Mouse (Mus musculus) heart, adult 11 months (tissue): Measurements from ENCODE around the gene Rbm17.

ENCODE experiments used
- DNase-seq: peaks from one replicate; pipeline ENCODE4 v3.0.0; 2022

Rbm17 gene

DNA sequence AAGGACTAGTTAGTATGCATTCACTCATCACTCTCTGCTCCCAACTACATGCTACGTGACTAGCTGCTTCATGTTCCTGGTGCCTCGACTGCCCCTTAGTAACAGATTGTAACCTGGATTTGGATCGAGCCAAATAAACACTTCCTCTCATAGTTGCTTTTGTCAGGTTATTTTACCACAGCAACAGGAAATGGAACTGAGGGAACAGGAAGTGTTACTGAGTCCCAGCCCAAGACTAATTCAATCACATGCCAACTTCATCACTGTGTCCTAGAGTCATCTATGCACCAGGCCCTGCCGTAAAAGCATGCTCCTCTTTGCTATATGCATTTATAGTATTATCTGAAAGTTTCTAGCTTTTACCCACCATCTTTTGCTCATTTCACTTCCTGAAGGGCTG is 16.0 kb downstream of the Rbm17 start:
- DNase-seq: peak; percentile 85

DNA sequence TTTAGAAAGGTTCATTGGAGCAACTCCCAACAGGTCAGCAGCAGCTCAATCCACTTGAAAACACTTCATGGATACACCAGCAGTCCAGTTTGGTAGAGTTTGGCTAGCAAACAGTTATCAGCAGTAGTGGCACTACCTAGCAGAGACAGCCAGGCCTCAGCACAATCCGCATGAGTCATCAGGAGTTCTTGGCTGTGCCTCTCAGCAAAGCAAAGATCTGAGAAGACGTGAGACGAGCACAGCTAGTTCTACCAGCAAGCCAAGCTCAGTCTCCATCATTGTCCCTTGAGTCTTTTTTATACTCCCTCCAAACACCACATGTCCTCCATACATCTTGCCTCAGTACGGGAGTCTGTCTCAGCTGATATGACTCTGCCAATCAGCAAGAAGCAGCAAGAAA is 24.6 kb downstream of the Rbm17 start:
- DNase-seq: no peak

- DNase-seq: peak; percentile 29
Observed at GRCm38 (mm10) chr2:11578187-11578586, 25.8 kb downstream of the Rbm17 start.

DNA sequence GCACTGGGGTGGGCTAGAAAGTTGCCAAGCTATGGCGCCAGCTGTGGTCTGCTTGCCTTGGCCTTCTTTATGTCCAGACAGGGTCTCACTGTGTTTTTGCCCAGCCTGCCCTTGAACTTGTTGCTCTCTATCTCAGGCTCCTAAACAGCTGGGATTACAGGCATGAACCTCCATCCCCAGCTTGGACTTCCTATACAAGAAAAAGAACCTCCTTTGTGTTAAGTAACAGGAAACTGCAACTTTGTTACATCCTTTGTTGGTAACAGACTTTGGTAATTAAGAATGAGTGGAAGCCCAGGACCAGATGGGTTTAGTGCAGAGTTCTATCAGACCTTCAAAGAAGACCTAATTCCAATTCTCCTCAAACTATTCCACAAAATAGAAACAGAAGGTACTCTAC is 30.3 kb downstream of the Rbm17 start:
- DNase-seq: no peak

DNA sequence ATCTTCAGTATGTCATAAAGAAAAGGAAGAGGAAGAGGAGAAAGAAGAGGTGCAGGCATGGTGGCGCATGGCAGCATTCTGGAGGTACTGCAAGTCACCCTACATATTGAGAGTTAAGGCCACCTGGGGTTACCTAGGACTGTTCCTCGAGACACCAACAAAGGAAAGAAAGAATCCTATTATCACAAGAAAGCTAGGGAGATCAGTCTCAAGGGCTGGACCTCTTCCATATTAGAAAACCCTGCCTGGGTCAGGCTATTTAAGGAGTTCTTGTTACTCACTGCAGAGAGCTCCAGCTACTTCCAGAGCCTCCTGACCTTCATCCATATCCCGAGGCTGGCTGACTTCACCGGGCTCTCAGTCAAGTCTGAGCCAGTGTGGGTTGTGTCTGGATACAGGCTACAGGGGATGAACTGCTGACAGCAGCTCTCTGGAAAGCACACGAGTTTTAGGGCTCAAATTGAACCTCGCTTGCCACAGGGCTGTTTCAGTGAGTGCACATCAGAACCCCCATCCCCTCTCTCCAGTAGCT is 32.9 kb downstream of the Rbm17 start:
- DNase-seq: peak; percentile 89

GRCm38 (mm10) chr2:11568471-11568870 is 35.5 kb downstream of the Rbm17 start:
- peak; percentile 72 for DNase-seq

DNA sequence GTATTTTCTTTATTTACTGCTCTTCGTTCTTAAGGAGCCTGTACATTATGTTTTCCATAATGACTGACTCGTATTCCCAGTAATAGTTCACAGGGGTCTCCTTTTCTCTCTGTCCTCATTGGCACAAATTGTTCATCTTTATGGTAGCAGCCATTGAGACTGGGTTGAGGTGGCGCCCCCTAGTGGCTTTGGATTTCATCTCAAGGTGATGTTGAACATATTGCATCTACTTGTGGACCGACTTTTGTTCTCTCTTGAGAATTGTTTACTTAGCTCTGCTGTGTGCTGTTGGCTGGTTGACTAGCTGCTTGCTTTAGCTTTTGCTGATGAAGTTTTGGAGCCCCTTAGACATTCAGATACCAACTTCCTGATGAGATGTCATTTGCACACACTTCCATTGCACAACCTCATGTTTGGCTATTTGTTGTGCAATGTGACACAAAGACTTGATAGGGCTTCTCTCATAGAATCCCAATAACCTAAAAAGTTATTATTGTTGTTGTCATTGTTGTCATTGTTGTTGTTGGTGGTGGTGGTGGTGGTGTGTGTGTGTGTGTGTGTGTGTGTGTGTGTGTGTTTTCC is 36.1 kb downstream of the Rbm17 start:
- peak; percentile 84 for DNase-seq

- DNase-seq: peak; percentile 2
Observed at GRCm38 (mm10) chr2:11566898-11567297, 37.1 kb downstream of the Rbm17 start.

GRCm38 (mm10) chr2:11566241-11566640 is 37.7 kb downstream of the Rbm17 start:
- peak; percentile 59 for DNase-seq

- peak; percentile 74 for DNase-seq
Observed at GRCm38 (mm10) chr2:11564768-11565167, 39.2 kb downstream of the Rbm17 start.

DNA sequence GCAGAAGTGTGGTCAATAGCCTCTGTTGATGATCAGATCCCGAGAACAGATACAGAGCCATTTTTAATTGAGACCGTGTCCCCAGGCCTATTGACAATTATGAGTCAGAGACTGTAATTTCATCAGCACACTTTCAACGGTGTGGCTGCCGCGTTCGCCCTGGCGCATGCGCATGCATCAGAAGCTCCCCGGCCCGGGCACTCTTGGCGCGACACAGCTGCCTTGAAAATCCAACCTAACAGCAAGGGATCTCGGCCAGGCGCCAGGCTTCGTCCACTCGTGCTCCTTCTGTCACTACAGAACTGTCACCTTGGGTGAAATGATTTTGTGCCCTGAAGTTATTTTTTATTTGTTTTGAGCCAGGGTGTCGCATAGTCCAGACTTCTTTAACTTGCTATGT is 40.7 kb downstream of the Rbm17 start:
- DNase-seq: peak; percentile 82

- DNase-seq: peak; percentile 50
Observed at GRCm38 (mm10) chr2:11558654-11559053, 45.3 kb downstream of the Rbm17 start.

- peak; percentile 43 for DNase-seq
Observed at GRCm38 (mm10) chr2:11557244-11557643, 46.7 kb downstream of the Rbm17 start.

DNA sequence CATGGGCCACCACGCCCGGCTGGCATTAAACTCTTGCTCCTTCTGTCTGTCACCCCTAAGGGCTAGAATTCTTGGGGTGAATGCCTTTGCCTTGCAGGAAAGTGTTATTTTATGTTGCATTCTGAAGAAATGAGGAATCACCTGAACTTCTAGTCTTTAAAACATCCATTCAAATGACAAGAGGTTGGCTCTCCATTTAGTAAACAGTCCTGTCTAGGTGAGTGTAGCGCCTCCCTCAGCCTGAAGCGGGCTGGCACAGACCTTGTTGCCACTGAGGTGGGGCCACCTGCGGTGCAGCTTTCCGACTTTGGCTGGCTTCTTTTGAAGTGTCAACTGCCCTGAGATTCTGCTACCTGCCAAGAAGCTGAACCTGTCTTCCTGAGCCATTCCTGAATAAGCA is 48.6 kb downstream of the Rbm17 start:
- peak; percentile 63 for DNase-seq

DNA sequence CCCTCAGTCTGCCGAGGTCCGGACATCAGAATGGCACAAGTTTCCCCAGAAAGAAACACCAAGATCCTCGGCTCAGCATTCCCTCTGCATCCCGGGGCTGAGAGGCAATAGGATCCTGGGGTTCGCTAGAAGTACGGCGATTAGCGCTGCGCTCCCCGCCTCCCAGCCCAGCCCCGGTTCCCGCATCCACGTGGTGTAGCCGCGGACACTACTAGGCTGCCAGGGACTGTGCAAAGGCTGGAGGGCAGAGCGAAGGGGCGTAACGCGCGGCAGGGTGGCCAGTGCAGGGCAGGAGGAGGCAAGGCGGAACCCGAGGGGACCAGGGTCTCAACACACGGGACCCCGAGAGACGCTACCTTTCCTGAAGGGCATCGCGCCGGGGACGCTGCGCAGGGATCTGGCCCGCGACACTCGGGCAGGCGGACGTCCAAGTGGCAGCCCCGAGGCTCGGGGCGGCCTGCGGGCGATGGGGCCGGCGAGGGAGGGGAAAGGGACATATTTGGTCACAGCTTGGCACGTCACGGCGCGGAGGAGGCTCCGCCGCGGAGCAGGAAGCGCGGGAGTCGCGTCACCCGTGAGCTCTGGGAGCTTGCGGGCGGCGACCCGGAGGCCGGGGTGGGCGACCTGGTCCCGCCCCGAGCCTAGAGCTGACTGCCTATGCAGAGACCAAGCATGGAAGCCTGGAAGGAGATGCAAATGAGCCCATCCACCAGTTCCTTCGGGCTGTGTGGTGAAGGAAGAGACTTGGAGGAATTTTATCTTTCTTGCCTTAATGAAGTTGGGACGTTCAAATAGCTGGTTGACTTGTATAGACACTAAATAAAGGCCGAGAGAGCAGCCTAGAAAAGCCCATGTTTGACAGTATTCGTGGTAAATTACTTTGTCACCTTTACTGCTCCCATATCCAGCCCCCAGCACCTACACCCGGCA is 50.2 kb downstream of the Rbm17 start, which contains the start of gene Pfkfb3:
Gene Pfkfb3 (minus strand): TSS at position 607 of the 930 bp plus-strand sequence.
- DNase-seq: peak; percentile 99

GRCm38 (mm10) chr2:11552966-11553451 is 50.9 kb downstream of the Rbm17 start:
- no peak for DNase-seq

GRCm38 (mm10) chr2:11552297-11552821 is 51.6 kb downstream of the Rbm17 start:
- peak; percentile 86 for DNase-seq

DNA sequence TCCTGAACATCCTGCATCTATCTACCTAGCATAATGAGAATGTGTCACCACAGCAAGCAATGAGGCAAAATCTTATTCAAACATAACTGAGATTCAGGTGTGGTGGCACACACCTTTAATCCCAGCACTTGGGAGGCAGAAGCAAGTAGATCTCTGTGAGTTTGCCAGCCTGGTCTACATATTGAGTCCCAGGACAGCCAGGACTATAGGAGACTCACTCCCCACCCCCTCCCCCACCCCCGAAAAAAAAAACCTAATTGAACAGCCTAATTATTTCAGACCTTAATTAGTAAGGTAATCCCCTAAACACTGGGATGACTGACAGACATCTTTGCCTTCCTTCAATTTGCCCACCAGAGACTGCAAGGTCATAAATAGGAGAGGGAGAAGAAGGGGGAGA is 52.2 kb downstream of the Rbm17 start:
- DNase-seq: peak; percentile 67

- DNase-seq: no peak
Observed at GRCm38 (mm10) chr2:11548508-11548907, 55.4 kb downstream of the Rbm17 start.

DNA sequence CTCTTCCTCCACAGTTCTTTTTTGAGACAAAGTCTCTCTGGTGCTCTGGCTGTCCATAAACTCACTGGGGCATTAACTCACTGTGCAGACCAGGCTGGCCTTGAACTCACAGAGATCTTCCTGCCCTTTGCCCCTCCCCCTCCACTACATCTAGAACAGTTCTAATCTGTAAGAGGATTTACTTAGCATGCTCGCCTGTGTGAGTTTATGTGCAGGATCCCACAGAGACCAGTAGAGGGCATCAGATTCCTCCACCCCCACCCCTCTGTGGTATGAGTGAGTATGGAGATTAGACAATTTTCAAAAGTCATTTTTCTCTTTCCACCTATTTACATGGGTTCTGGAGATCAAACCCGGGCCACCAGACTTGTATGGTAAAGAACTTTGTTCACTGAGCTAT is 56.3 kb downstream of the Rbm17 start:
- DNase-seq: no peak

DNA sequence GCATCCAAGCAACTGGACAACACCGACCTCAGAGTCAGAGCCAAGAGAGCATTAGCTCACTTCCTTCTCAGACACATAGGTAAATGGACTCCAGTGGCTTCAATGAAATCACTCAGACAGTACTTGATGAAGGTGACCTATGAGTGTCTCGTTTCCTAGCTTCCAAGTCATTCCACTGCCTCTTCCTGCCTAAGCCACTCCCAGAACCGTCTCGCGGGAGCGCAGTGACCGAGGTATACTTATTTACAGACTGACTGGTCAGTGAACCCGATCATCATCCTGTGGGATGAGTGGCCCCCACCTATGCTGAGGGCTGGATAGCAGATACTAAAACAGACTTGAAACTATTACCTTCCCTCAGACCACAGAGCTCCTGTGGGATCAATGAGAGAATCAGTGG is 57.9 kb downstream of the Rbm17 start:
- no peak for DNase-seq

DNA sequence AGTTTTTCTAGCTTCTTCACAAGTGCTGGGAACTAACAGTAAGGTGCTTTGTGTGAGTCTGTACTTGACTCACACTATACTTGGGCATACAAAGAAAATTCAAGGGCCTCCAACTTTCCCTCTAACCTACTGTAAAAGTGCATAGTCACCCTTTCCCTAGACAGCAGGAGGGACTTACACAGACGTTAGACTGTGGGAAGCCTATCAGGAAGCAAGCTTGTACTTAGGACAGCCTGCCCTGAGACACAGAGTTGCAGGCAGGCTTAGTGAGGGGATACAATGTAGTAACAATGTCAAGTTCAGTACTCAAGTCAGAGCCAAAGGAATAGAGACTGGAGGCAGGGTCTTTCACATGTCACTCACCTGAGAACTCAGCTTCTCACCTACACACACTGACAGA is 58.6 kb downstream of the Rbm17 start:
- no peak for DNase-seq

- no peak for DNase-seq
Observed at GRCm38 (mm10) chr2:11544342-11544741, 59.6 kb downstream of the Rbm17 start.

DNA sequence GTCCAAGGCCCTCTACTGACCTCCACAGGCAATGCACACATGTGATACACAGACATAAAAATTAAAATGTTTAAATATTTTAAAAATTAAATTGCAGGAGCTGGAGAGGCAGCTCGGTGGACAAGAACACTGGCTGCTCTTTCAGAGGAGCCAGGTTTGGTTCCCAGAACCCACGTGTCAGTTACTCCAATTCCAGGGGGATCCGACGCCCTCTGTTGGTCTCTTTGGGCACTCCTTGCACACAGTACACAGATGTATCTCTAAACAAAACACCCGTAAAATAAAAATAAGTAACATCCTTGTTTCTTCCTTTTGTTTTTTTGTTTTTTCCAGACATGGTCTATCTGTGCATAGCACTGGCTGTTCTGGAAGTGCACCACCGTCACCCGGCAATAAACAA is 60.8 kb downstream of the Rbm17 start:
- no peak for DNase-seq
